Mouse (Mus musculus) bone marrow, adult 2 months (tissue): ENCODE results near the gene Zcwpw1.
"Not testable (repeated sequence)": the region's sequence is repeated elsewhere in the genome, so short reads cannot be mapped to it uniquely, and the experiment has no call there.

Source experiments
- CTCF ChIP-seq: fragments of 200-500 bp; IDR thresholded peaks from 2 replicates; pipeline ENCODE4 v1.5.1; 2011; ENCODE audit warnings: low read length, control low read depth; ENCODE audit not compliant: control insufficient read depth, insufficient read depth
- POLR2A ChIP-seq: fragments of 200-500 bp; IDR thresholded peaks from 2 replicates; pipeline ENCODE4 v1.6.1; 2011; ENCODE audit warnings: low read depth, mild to moderate bottlenecking, control low read depth, low read length, borderline replicate concordance; ENCODE audit not compliant: control insufficient read depth

GRCm38 (mm10) chr5:137856870-137857269, 69.3 kb downstream of the Zcwpw1 start:
- TF ChIP-seq CTCF, POLR2A: not testable (repeated sequence)
